Mouse (Mus musculus): ENCODE results near the gene Cpe.

- TF ChIP-seq POLR2AphosphoS2 (IDR thresholded peaks at IDR 0.05; ENCODE audit: insufficient read length, low read depth) = no peak
- TF ChIP-seq USF1 (IDR thresholded peaks at IDR 0.05; ENCODE audit: low read depth) = no peak
- no peak for TF ChIP-seq POLR2A (IDR thresholded peaks at IDR 0.05; ENCODE audit: insufficient read length, low read depth)
- TF ChIP-seq TCF3 (IDR thresholded peaks at IDR 0.05; ENCODE audit: insufficient read length, low read depth) = no peak
- no peak for TF ChIP-seq SRF (IDR thresholded peaks at IDR 0.05; ENCODE audit: control insufficient read depth, insufficient read length, low read depth)
Observed at GRCm38 (mm10) chr8:64676381-64676780, 16.5 kb downstream of the Cpe start.

Data from myocyte (in vitro differentiated cells).